Mouse (Mus musculus) liver, adult 2 months (tissue): ENCODE results near the gene Amfr. TPM values are rescaled to one million over a fixed set of nuclear protein-coding genes. Genes with fewer than 3 reads are reported as not detected.

ENCODE experiments used
- DNase-seq: peaks from one replicate; pipeline ENCODE4 v3.0.0-alpha.2; 2011; ENCODE audit warnings: low read depth, low spot score; ENCODE audit errors: extremely low read depth
- H3K27ac ChIP-seq: fragments of 200-500 bp; replicated peaks from 2 replicates; pipeline ENCODE4 v1.5.1; 2012; ENCODE audit warnings: low read depth, mild to moderate bottlenecking, control low read depth, inconsistent platforms, low read length; ENCODE audit not compliant: insufficient read depth
- H3K27me3 ChIP-seq: fragments of 200-500 bp; 2 replicates; pipeline ENCODE4 v1.6.1; 2012; ENCODE audit warnings: mild to moderate bottlenecking, moderate library complexity, low read length, inconsistent platforms; ENCODE audit not compliant: control insufficient read depth, insufficient read depth
- H3K36me3 ChIP-seq: fragments of 200-500 bp; 2 replicates; pipeline ENCODE4 v1.6.1; 2012; ENCODE audit warnings: low read length, inconsistent platforms; ENCODE audit not compliant: control insufficient read depth, insufficient read depth
- H3K4me1 ChIP-seq: fragments of 200-500 bp; 2 replicates; pipeline ENCODE4 v1.6.1; 2011; ENCODE audit warnings: low read length; ENCODE audit not compliant: control insufficient read depth, insufficient read depth
- H3K4me3 ChIP-seq: fragments of 200-500 bp; 2 replicates; pipeline ENCODE4 v1.5.1; 2011; ENCODE audit warnings: low read depth, mild to moderate bottlenecking, control low read depth, low read length, moderate library complexity; ENCODE audit not compliant: insufficient read depth
- H3K79me2 ChIP-seq: fragments of 200-500 bp; 2 replicates; pipeline ENCODE4 v1.6.1; 2012; ENCODE audit warnings: inconsistent platforms, mild to moderate bottlenecking, low read length, moderate library complexity; ENCODE audit not compliant: control insufficient read depth, insufficient read depth
- H3K9ac ChIP-seq: fragments of 200-500 bp; 2 replicates; pipeline ENCODE4 v1.6.1; 2012; ENCODE audit warnings: low read depth, mild to moderate bottlenecking, control low read depth, inconsistent platforms, low read length
- CTCF ChIP-seq: fragments of 200-500 bp; IDR thresholded peaks from 2 replicates; pipeline ENCODE4 v1.5.1; 2011; ENCODE audit warnings: low read depth, low read length, control low read depth
- POLR2A ChIP-seq: fragments of 200-500 bp; IDR thresholded peaks from 2 replicates; pipeline ENCODE4 v1.6.1; 2011; ENCODE audit warnings: low read length, control low read depth; ENCODE audit not compliant: insufficient read depth; ENCODE audit errors: extremely low read depth
- WGBS: fragments of 180-500 bp; shearing (Covaris S2); methylation state at CpG from one replicate; pipeline ENCODE4 v1.1.7; 2018; 5-methylcytosine and 5-hydroxymethylcytosine counted together
- polyA plus RNA-seq: library from polyadenylated mRNA; depleted of rRNA; stranded (reverse); fragments of >200 nt; gene quantifications from 2 replicates; pipeline ENCODE4 v1.2.3, GENCODE M21; 2012; rRNA removed
- total RNA-seq: library from RNA; depleted of rRNA; stranded (reverse); fragments of >200 nt; gene quantifications from 2 replicates; pipeline ENCODE4 v1.2.3, GENCODE M21; 2014; rRNA removed

The Amfr gene
- total and polyA plus RNA-seq, 2 experiments, result 239 to 263 TPM

DNA sequence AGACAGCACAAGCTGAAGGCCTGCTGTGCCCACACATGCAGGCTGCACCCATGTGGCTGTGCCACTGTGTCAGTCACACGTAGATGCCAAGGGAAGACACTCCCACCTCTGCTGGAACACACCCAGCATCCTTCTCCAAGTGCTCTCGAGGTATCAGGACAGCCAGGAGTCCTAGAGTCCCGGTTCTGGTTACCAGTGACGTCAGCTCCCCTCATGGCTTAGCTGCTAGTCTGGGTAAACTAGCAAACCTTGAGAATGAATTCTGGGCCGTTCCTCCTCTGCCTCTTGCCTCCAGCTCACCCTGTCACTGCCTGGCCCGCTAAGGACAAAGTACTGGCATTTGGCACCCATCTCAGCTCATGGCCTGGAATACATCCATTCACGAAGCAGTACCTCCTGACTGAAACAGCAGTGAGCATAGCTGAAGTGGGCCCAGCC is 88.7 kb downstream of the Amfr start:
- Histone ChIP-seq H3K4me3 (no peak overlapping the region), H3K9ac (no peak overlapping the region), H3K27ac (no peak overlapping the region), H3K4me1 (no peaks in the 10 kb centered on the region), H3K27me3 (no peaks in the 10 kb centered on the region), H3K79me2 (no peaks in the 10 kb centered on the region), H3K36me3 (no peaks in the 10 kb centered on the region)
- TF ChIP-seq POLR2A (no peak), CTCF (no peak)
- WGBS, result 74% methylated on average over 7 of the region's 7 CpGs
- no peak for DNase-seq

Other genes with a start within 250 kb of the Amfr start
- gene Gnao1, start 202.9 kb downstream of the Amfr start, total RNA-seq, result under 0.01 and 0.20 TPM in 2 replicates
- gene Gnao1, start 202.9 kb downstream of the Amfr start, polyA plus RNA-seq, result 0.19 and 0.26 TPM in 2 replicates
- gene Nudt21, start 24.2 kb upstream of the Amfr start, total RNA-seq, result 16.7 and 24.0 TPM in 2 replicates
- gene Nudt21, start 24.2 kb upstream of the Amfr start, polyA plus RNA-seq, result 26.9 and 31.4 TPM in 2 replicates
- 7.2 and 8.0 TPM in 2 replicates for gene Ogfod1, start 24.4 kb upstream of the Amfr start, total RNA-seq
- 3.3 and 4.1 TPM in 2 replicates for gene Ogfod1, start 24.4 kb upstream of the Amfr start, polyA plus RNA-seq
- 2.5 and 2.9 TPM in 2 replicates for gene Bbs2, start 86.1 kb upstream of the Amfr start, total RNA-seq
- gene Bbs2, start 86.1 kb upstream of the Amfr start, polyA plus RNA-seq, result 2.2 and 3.0 TPM in 2 replicates
- gene Mt4, start 124.4 kb upstream of the Amfr start, total RNA-seq, result not detected in 2 replicates
- gene Mt4, start 124.4 kb upstream of the Amfr start, polyA plus RNA-seq, result not detected in 2 replicates
- gene Mt3, start 139.8 kb upstream of the Amfr start, total RNA-seq, result not detected in 2 replicates
- 0.21 TPM in 1 of 2 replicates, not detected in the other for gene Mt3, start 139.8 kb upstream of the Amfr start, polyA plus RNA-seq
- 120 and 122 TPM in 2 replicates for gene Mt2, start 159.8 kb upstream of the Amfr start, total RNA-seq
- gene Mt2, start 159.8 kb upstream of the Amfr start, polyA plus RNA-seq, result 9.4 and 162 TPM in 2 replicates
- gene Mt1, start 166.2 kb upstream of the Amfr start, total RNA-seq, result 270 and 333 TPM in 2 replicates
- 388 and 1,689 TPM in 2 replicates for gene Mt1, start 166.2 kb upstream of the Amfr start, polyA plus RNA-seq
- 2.3 and 3.2 TPM in 2 replicates for gene Nup93, start 201.7 kb upstream of the Amfr start, total RNA-seq
- 3.4 and 4.6 TPM in 2 replicates for gene Nup93, start 201.7 kb upstream of the Amfr start, polyA plus RNA-seq